Mouse (Mus musculus): Measurements from ENCODE around the gene Cdcp1.

The Cdcp1 gene

DNA sequence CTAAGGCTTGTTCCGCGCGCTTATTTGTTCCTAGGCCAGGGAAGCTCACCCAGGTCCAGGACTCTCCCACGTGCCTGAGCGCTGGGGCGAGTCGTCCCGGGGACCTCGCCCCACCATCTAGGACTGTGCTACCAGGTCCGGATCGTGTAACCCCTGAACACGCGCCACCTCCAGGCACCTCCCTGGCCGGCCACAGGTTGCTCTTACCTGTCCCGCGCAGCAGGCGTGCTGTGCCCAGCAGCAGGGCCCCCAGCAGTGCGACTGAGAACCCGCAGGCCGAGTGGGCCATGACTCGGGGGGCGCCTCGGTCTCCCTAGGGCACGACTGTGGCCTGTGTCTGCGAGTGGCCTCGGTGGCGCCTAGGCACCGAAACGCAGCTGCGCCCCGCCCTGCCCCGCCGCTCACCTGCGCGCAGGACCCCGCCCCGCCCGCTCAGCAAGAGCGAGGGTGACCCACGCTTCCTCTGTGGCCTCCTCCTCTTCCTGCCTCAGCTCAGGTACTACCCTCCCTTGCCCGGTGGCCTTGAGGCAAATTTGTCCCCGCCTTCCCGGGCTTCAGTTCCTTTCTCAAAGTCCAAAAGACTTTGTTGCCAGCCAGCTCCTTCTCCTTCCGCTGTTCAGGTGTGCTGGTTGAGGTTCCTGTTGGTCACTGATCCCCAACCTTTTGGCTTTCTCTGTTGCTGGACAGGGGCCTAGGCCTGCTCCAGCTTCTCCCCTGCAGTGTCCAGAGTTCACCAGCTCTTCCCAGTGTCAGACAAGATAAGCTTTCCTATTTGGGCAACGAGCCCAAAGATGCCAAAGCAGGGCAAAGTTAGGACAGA lies at the start of gene Cdcp1:
Gene Cdcp1, minus strand, starts transcription at position 418 of the 820 bp plus-strand sequence.
- peak; percentile 34 for DNase-seq (ENCODE audit: low spot score)

DNA sequence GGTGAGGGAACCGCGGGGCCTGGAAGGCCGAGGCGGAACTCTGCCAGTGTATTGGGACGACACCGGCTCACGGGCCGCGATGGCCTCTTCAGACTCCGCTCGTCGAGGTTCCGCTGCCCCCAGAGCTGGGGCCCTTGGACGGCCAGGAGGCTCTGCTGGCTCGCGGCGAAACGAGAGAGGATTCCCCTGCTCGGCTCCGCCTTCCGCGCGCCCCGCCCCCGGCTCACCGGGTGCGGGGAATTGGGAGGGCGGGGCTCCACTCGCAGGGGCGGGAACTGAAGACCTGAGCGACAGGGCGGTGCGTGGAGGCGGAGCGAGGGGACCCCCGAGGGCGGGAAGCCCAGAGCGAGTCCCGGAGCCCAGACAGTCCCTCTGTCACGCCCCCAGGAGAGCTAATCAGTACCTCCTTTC lies 44.8 kb upstream of the Cdcp1 start, which contains the start of gene Tmem158:
Gene Tmem158, minus strand, starts transcription at position 154 of the 411 bp plus-strand sequence.
- peak; percentile 86 for DNase-seq (ENCODE audit: low spot score)

DNA sequence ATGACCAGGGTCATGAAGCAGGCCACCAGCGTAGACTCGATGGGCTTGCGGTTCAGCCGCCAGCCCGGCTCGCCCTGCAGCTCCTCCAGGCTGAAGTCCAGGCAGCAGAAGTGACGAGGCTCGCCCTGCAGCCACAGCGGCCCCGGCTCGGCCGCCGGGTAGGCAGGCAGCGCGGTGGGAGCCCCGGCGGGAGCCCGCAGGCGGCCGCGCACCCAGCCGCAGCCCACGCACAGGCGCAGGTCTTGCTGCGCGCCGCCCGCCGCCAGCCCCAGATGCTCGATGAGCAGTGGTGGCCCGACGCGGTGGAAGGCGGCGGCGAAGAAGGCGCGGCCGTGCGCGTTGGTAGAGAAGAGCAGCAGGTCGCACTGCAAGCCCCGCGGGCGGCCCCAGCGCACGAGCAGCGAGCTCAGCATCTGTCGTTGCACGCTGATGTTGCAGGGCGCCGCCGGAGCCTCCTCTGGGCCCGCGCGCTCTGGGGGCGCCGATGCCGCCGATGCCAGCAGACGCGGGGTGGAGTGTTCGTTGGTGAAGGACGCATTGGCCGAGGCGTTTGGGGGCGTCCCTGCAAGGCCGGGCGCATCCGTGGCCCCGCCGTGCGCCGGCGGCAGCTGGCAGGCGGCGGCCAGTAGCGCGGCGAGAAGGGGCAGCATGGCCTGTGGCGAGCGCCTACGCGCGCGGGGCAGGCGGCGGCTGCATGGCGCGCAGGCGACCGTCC lies 44.2 kb upstream of the Cdcp1 start:
- DNase-seq (ENCODE audit: low spot score) = no peak

DNA sequence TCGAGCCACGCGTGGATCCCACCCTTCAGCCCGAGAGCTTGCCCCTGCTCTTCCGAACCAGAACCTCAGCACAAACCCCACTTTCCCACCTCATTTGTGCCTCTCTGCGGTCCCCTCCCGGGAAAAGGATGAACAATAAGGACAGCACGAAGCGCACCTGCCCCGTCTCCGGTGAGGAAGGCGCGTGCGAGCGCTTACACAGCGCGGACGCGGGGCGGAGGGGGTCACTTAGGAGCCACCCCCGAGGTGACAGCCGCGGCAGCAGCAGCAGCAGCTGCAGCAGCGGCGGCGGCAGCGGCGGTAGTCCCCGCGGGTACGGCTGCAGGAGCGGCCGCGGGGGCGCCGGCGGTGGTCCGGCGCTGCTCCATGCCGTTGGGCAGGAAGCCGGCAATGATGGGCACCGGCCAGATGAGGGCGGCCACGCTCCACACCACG lies 43.6 kb upstream of the Cdcp1 start:
- peak; percentile 81 for DNase-seq (ENCODE audit: low spot score)

DNA sequence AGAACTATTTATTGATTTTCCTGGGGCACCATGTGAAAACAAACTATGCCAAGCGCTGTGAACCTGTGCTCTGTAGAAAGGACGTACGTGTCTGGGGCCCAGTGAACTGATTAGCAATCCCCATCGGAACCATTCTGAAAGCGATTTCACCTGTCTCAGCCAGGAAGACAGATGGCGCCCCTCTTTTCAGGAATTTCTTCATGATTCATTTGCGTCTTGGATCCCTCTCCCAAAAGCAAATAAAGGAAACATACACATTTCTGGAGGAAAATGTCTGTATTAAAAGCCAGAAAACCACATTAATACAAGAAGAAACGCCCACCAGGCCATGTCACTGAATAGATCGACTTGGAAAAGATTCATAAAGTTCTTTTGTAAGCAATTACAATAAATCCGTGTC lies 43.0 kb upstream of the Cdcp1 start:
- no peak for DNase-seq (ENCODE audit: low spot score)

DNA sequence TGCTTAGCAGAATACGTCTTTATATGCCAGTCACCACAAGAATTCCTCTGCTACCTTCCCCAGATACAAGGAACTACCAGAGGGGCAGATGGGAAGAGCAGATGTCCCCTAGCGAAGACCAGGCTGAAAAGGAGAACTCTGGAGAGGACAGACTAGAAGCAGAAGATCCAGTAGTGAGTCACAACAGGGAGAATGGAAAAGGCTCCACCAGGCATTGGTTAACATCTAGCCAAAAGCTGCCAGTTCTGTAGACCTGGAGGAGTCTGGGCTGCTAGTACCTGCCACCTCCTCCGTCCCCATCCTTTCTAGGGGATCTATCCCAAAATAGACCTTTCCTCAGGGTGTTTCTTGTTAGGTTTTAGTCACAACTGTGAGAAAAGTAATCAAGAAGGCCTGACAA lies 39.9 kb upstream of the Cdcp1 start:
- DNase-seq (ENCODE audit: low spot score) = no peak

DNA sequence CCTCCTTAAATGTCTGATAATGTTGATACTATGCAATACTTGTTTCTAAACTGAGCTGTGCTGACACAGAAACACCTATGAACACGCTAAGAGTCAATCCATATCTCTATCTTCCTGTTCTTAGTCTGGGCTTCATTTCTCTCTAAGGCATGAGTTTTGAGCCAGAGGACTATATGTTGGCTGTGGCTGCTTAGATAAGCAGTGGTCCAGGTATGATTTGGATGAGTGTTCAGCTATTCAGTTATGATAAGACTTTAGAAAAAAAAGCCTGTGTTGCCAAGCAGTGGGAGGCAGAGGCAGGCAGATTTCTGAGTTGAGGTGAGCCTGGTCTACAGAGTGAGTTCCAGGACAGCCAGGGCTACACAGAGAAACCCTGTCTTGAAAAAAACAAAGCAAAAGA lies 32.2 kb upstream of the Cdcp1 start:
- DNase-seq (ENCODE audit: low spot score) = no peak

DNA sequence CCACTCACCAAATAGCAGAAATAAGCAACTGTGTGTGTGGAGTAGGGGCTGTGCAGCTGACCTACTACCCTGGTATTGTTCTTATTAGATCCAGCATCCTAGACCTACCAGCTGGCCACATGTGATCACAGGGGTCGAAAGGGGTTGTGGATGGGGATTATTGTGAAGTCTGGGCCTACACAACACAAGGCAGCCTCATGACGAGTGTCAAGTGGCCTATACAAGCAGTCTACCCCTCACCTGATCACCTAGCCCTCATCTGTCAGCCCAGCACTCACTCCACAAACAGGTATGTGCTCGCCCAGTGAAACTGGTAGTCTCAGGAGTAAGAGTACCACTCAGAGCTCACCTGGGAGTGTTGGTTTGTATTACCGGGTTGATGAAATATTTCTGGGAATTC lies 29.3 kb upstream of the Cdcp1 start:
- no peak for DNase-seq (ENCODE audit: low spot score)

DNA sequence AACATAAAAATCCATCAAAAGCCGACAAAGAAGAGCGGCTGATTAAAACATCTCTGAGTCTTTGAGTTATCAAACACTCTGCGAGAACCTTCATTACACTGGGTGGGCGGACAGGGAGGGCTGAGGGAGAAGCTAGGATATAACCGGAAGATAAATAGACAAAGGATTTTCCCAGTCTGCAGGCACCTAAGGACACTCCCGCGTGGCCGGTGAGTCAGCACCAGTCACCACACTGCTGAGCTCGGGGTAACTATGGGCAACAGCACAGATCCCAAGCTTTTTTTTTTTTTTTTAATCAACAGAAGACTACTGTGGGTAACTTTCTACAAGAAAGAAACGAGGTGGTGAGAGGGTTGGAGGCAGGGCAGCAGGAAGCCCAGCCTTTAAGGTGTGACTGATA lies 28.1 kb upstream of the Cdcp1 start:
- DNase-seq (ENCODE audit: low spot score) = no peak

DNA sequence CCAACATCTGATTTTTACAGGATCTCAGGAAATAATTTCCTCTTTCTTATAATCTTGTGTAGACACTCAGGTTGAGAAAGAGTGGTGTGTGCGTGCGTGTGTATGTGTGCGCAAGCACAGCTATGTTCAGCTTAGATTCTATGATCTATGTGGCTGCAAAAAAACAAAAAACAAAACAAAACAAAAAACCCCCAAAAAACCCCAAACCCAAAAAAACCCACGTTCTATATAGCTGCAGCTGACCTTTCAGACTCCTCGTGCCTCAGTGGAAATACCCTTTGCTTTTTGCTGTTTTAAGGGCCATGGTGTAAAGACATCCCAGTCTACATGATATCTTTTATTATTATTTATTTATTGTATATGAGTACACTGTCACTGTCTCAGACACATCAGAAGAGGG lies 25.4 kb upstream of the Cdcp1 start:
- no peak for DNase-seq (ENCODE audit: low spot score)

DNA sequence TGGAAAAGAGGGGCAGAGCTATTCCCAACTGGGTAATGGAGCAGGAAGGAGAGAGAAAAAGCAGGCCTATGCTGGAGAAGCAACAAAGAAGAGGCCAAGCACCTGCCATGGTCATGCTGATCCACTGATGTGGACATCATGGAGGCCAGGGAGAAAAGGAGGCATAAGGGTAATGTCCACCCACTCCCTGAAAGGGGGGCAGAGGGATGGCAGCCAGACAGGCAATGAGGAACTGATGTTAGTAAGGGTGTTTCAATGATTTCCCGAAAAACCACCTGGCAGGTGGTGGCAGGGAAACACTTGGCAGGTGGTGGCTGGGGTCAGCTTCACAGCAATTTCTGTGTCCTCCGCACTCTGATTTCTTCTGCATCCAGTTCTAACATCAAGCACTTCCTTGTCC lies 24.9 kb upstream of the Cdcp1 start:
- DNase-seq (ENCODE audit: low spot score) = no peak

DNA sequence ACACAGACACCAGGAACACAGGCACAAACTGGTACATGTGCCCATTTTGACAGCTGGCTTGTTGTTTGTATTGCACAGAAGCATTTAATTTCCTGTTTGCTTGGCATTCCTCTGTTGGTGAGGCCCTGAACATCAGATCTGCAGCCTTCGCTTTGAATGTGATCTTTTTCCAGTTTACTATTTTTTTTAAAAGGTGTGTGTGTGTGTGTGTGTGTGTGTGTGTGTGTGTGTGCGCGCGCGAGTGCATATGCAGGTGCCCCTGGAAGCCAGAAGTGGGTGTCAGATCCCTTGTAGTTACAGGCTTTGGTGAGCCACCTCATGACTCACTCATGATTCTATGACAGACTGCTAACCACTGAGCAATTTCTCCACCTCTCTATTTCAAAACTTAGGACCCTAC lies 24.4 kb upstream of the Cdcp1 start:
- DNase-seq (ENCODE audit: low spot score) = no peak

DNA sequence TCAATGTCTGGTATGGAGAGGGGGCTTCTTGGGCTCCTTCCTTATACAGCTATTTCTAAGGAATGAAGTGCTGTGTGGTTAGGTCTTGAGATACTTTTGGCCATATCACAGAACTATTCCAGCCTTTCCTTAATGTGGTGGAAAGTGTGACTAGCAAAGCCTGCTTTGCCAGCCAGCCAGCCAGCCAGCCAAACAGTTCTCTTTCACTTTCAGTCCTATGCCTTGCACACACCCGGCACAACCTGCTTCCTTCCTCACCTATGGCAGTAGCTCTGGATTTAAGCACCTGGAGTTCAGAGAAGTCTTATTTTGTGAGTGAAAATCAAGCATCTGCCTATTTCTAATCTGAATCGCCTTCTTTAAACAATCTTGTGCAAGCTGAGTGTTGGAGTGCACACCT lies 23.8 kb upstream of the Cdcp1 start:
- no peak for DNase-seq (ENCODE audit: low spot score)

DNA sequence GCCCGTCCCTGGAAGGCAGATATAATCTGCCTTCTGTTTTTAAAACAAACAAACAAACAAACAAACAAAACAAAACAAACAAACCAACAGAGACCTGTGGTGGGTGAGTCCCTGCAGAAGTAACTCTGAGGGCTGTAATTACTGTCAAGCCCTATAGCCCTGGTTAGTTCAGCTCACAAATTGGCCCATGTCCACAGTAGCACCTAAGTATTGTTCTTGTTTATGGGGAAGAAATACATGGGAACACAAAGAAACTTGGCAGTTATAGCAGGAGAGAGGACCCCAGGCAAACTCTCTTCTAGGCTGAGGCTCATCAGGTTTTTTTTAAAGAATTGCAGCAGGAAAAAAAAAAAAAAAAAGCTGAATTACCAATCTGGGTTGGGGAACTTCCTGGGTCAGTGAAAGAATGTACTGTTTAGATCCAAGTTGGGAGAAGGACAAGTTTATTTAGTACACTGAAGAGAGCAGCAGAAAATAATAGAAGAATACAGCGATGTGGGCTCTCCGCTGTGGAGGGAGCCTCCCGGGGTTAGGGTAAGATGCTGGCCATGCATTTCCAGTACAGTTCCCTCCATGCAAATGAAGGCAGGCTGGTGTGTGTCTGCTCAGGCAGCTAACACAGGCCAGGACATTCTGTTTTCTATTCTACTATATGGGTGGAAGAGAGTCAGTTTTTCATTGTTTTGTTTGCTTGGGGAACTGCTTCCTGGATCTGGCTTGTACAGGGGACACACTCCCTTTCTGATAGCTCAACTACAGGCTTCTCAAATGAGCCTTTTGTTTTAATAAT lies 22.6 kb upstream of the Cdcp1 start:
- DNase-seq (ENCODE audit: low spot score) = no peak

DNA sequence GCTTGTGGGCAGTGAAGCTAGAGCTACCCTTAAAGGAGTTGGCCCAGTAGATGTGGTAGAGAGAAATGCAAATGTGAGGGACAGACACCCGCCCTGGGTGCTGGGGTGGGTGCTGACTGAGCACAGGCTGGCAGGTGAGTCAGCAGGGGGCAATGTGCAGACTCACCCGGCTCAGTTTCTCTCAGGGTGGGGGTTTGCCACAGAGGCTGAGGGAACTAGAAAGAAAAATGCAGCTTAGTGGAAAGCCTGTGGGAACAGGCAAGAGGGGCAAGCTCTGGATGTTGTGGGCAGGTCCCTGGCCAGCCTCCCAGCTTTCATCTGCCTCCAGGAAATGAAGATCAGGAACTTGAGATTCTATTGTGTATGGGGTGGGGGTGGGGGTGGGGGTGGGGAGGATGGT lies 21.9 kb upstream of the Cdcp1 start:
- peak; percentile 41 for DNase-seq (ENCODE audit: low spot score)

DNA sequence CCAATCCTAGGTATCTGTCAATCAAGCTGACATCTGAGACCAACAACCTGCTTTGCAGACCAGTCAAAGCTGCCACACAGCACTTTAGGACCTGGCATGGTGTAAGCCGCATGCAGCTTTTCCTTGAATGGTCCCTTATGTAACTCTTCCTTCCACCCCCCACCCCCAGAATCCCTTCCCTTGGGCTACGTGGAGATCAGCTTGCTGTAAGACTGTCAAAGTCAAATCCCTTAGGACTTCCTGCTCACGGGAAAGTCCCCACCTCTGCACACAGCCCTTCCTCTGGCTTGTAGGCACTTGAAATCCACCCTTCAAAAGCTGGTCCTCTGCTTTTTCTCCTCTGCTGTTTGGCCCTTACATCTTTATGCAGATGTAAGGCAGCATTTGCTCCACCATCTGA lies 19.8 kb upstream of the Cdcp1 start:
- no peak for DNase-seq (ENCODE audit: low spot score)

DNA sequence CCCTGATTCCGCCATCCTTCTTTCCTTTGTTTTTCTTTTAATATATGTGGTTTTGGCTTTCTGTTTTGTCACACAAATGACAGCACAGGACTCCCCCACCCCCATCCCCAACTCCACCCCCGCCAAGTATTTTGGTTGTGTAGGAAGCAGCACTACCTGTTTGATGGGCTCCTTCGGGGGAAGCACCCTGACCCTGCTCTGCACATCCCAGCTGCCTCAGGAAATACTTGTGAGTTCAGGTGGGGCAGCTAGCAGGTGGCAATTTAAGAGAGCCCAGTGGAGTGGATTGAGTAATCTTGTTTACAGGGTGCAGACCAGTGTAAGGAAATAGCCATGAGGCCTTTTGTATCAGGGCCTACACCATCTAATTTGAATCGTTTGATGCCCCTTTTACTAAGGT lies 14.0 kb upstream of the Cdcp1 start:
- no peak for DNase-seq (ENCODE audit: low spot score)

DNA sequence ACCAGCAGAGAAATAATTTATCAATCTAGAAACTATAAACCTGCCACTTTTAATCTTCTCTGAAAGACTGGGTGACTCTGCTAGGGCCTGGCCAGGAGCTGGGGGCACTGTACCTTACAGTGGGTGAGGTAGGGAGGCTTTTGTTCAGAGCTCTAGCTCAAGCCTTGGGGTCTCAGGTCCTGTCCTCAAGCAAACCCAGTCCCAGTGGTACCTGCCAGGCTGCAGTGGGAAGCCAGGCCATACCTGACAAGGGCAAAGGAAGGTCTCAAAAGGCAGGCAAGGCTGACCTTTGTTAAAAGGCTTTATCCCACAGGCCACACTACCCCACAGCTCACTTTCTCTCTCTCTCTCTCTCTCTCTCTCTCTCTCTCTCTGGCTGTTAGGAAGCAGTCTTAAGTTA lies 12.8 kb upstream of the Cdcp1 start:
- no peak for DNase-seq (ENCODE audit: low spot score)

DNA sequence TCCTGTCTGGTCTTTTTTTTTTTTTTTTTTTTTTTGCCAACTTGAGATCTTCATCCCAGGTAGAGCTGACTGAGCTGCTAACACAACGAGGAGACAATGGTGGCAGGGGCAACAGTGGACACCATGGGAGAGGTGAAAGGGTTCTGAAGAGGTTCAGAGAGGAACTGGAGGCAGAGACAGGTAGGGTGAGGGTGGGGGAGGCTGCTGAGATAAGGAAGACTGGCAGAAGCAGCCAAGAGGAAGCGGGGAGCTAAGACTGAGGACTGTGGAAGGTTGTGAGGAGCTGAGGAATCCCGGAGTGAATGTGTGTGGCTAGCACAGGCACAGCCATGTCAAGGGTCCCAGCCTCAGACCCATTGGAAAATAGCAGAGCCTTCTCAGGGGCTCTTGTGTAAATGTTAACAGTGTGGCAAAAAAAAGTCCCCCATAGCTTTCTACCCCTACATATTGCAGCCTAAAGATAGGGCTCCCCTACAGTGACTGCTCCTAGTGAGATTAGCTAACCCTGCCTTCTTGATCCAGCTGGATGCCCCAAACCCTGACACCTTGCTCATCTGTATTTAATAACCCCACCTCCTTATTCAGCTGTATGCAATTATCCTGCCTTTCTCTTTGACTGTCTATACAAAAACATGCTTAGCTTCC lies 11.4 kb upstream of the Cdcp1 start:
- no peak for DNase-seq (ENCODE audit: low spot score)

DNA sequence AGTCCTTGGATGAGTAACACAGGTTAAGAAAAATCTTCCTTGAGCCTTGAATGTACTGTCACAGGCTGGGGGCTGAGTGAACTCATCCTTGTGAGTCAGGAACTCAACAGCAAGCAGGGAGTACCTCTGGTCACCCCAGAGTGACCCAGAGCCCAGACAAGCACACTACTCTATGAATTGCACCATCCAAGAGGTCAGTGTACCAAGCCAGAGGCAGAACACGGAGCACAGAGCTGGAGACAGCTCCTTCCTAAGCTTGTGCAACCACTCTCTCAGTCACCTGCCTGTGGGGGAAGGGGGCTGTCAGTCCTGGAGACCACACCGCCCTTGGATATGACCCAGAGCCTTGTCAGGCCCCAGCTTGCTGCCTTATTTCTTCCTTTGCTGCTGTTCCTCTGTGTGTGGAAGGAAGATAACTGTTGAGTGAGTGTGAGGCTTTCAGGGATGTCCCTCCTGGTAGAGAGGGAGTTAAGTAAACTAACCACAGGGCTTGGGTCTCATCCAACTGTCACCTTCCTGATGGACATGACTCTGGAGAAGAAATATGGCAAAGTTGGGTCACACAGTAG lies 9.1 kb upstream of the Cdcp1 start:
- DNase-seq (ENCODE audit: low spot score) = no peak

DNA sequence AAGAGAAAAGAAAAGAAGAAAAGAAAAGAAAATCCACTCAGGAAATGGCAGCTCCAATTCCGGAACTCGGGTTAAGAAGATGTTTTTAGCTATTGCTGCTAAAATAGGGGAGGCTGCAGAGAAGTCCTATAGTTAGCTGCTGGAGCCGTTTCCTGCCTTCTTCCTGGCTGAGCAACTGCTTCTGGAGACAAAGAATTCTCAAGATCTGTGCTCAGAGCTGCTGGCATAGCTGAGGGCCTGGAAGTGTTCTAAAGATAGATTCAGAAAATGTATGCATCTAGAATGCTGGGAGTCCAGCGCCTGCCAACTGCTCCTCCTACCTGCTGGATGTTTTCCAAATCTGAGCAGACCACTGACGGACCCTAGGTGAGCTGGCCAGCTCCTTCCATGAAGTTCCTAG lies 4.0 kb upstream of the Cdcp1 start:
- no peak for DNase-seq (ENCODE audit: low spot score)

DNA sequence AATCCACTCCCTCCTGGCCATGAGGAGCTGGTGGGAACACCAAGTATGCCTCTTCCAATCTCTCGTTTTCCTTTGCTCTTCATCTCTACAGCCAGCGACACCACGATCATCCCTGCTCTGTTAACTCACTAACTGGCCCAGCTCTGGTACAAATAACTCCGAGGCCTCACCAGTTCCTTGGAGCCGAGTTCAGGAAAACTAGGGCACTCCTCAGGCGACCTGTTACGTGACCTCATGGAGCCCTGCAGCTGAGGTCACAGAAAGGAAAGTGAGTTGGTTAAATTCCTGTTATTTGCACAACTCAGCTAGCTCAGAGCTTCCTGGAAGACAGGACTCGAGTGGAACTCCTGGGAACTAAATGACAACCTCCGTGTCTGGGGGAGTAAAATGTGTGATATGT lies 2.5 kb downstream of the Cdcp1 start:
- DNase-seq (ENCODE audit: low spot score) = no peak
